Mouse (Mus musculus) megakaryocyte-erythroid progenitor cell, adult 5-6 weeks (primary cell): ENCODE results near the gene F830045P16Rik. TPM values are rescaled to one million over a fixed set of nuclear protein-coding genes. Genes with fewer than 3 reads are reported as not detected.

Source experiments
- ATAC-seq: replicated peaks from 2 replicates; pipeline ENCODE4 v1.8.0; 2016; ENCODE audit warnings: mild to moderate bottlenecking, inconsistent platforms; ENCODE audit not compliant: severe bottlenecking, poor library complexity, low FRiP score, low TSS enrichment
- total RNA-seq, 2 experiments: library from RNA; stranded (forward) in 1 of 2; stranded (reverse) in 1 of 2; fragments of 200-1000, 215-1000 nt in 1 of 2; fragments of >200 nt in 1 of 2; fragmentation: Nextera tagmentation in 1 of 2; gene quantifications; 2 replicates each; pipeline ENCODE4 v1.2.3; 2014 to 2017

F830045P16Rik gene
- total RNA-seq (2014; fragmentation: Nextera tagmentation) = not detected in 2 replicates
- 0.52 and 0.65 TPM in 2 replicates for total RNA-seq (2017)

- no peak for ATAC-seq
Observed at GRCm38 (mm10) chr2:129536377-129536776, at the start of gene F830045P16Rik. TSS of gene F830045P16Rik (minus strand) at chr2:129536602.

GRCm38 (mm10) chr2:129585904-129586514 is 49.6 kb upstream of the F830045P16Rik start:
- no peak for ATAC-seq

GRCm38 (mm10) chr2:129584905-129585304 is 48.5 kb upstream of the F830045P16Rik start:
- ATAC-seq = no peak

GRCm38 (mm10) chr2:129582261-129582660 is 45.9 kb upstream of the F830045P16Rik start:
- no peak for ATAC-seq

- ATAC-seq = no peak
Observed at GRCm38 (mm10) chr2:129581826-129582225, 45.4 kb upstream of the F830045P16Rik start.

GRCm38 (mm10) chr2:129580656-129581055 is 44.3 kb upstream of the F830045P16Rik start:
- no peak for ATAC-seq

- ATAC-seq = no peak
Observed at GRCm38 (mm10) chr2:129576611-129577447, 40.4 kb upstream of the F830045P16Rik start.

GRCm38 (mm10) chr2:129575113-129575512 is 38.7 kb upstream of the F830045P16Rik start:
- ATAC-seq = no peak

- ATAC-seq = no peak
Observed at GRCm38 (mm10) chr2:129574395-129575046, 38.1 kb upstream of the F830045P16Rik start.

GRCm38 (mm10) chr2:129573701-129574273 is 37.4 kb upstream of the F830045P16Rik start:
- ATAC-seq = no peak

- no peak for ATAC-seq
Observed at GRCm38 (mm10) chr2:129569556-129569955, 33.2 kb upstream of the F830045P16Rik start.

GRCm38 (mm10) chr2:129569120-129569519 is 32.7 kb upstream of the F830045P16Rik start:
- no peak for ATAC-seq

GRCm38 (mm10) chr2:129563944-129564709 is 27.7 kb upstream of the F830045P16Rik start:
- no peak for ATAC-seq

- ATAC-seq = no peak
Observed at GRCm38 (mm10) chr2:129561796-129562195, 25.4 kb upstream of the F830045P16Rik start.

GRCm38 (mm10) chr2:129558875-129559219 is 22.4 kb upstream of the F830045P16Rik start:
- no peak for ATAC-seq

GRCm38 (mm10) chr2:129558008-129558874 is 21.8 kb upstream of the F830045P16Rik start:
- no peak for ATAC-seq

GRCm38 (mm10) chr2:129556081-129556480 is 19.7 kb upstream of the F830045P16Rik start:
- no peak for ATAC-seq

- no peak for ATAC-seq
Observed at GRCm38 (mm10) chr2:129550781-129551180, 14.4 kb upstream of the F830045P16Rik start.
